Mouse (Mus musculus) liver, embryonic 11.5 days (tissue): ENCODE results near the gene Ascc2. TPM values are rescaled to one million over a fixed set of nuclear protein-coding genes. Genes with fewer than 3 reads are reported as not detected.

Experiments
- ATAC-seq: fragments of 200-750 bp; cut with Nextera tagmentation; replicated peaks from 2 replicates; pipeline ENCODE4 v1.8.0; 2017; ENCODE audit warnings: moderate number of reproducible peaks, mild to moderate bottlenecking, moderate TSS enrichment, moderate library complexity; ENCODE audit not compliant: low FRiP score
- DNase-seq: peaks from one replicate; pipeline ENCODE4 v3.0.0-alpha.2; 2017; ENCODE audit warnings: low spot score
- H3K27ac ChIP-seq: fragments of 300-500 bp; sonication (generic); 2 replicates; pipeline ENCODE4 v1.5.1; 2014; ENCODE audit warnings: mild to moderate bottlenecking, low read depth, low read length, control low read depth
- H3K27me3 ChIP-seq: fragments of 300-500 bp; sonication (generic); replicated peaks from 2 replicates; pipeline ENCODE4 v1.6.1; 2014; ENCODE audit warnings: low read length, mixed read lengths; ENCODE audit not compliant: control insufficient read depth, insufficient read depth
- H3K36me3 ChIP-seq: fragments of 300-500 bp; sonication (generic); 2 replicates; pipeline ENCODE4 v1.6.1; 2014; ENCODE audit warnings: mild to moderate bottlenecking, low read length, moderate library complexity, mixed read lengths; ENCODE audit not compliant: control insufficient read depth, insufficient read depth
- H3K4me1 ChIP-seq: fragments of 300-500 bp; sonication (generic); replicated peaks from 2 replicates; pipeline ENCODE4 v1.6.1; 2014; ENCODE audit warnings: low read length, mixed read lengths; ENCODE audit not compliant: control insufficient read depth, insufficient read depth
- H3K4me2 ChIP-seq: fragments of 300-500 bp; sonication (generic); 2 replicates; pipeline ENCODE4 v1.6.1; 2014; ENCODE audit warnings: mild to moderate bottlenecking, control low read depth, moderate library complexity
- H3K4me3 ChIP-seq: fragments of 300-500 bp; sonication (generic); 2 replicates; pipeline ENCODE4 v1.5.1; 2014; ENCODE audit warnings: low read depth, low read length, control low read depth
- H3K9ac ChIP-seq: fragments of 300-500 bp; sonication (generic); 2 replicates; pipeline ENCODE4 v1.6.1; 2014; ENCODE audit warnings: low read depth, low read length, control low read depth
- H3K9me3 ChIP-seq: fragments of 300-500 bp; sonication (generic); 2 replicates; pipeline ENCODE4 v1.6.1; 2016; ENCODE audit warnings: low read length, inconsistent platforms, mixed read lengths; ENCODE audit not compliant: control insufficient read depth
- WGBS: fragments of 180-500 bp; shearing (Covaris S2); extraction: QIAGEN DNeasy Blood & Tissue Kit; methylation state at CpG from one replicate; pipeline ENCODE4 v1.1.7; 2014; 5-methylcytosine and 5-hydroxymethylcytosine counted together
- polyA plus RNA-seq: library from polyadenylated mRNA; unstranded; fragments of >200 nt; fragmentation: Nextera tagmentation; extraction: Ambion mirVana; gene quantifications from 2 replicates; pipeline ENCODE4 v1.2.1, GENCODE M21; 2014

Gene Ascc2
- polyA plus RNA-seq, 1 experiment from 2014 or later = 43.0 TPM

DNA sequence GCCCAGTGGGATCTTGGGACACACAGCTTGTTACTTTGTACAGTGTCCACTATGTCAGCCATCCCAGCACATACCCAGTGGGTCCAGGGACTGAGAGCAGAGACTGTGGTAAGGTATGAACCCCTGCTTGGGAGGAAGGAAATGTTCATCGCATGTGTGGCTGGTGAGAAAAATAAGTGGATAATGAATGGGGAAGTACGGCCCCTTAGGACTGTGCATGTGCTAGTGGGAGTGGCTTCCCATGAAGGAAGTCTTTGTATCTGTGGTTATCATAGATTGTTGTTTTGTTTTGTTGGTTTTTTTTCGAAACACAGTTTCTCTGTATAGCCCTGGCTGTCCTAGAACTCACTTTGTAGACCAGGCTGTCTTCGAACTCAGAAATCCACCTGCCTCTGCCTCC lies 77.2 kb downstream of the Ascc2 start:
- Histone ChIP-seq H3K4me2 (no peak overlapping the region), H3K9ac (no peak overlapping the region), H3K36me3 (no peaks in the 10 kb centered on the region), H3K9me3 (no peaks in the 10 kb centered on the region), H3K27ac (no peak overlapping the region), H3K4me3 (no peak overlapping the region), H3K4me1 (no peaks in the 10 kb centered on the region), H3K27me3 (no peaks in the 10 kb centered on the region)
- no peak for DNase-seq
- WGBS = 61% methylated on average over 4 of the region's 4 CpGs
- no peak for ATAC-seq

DNA sequence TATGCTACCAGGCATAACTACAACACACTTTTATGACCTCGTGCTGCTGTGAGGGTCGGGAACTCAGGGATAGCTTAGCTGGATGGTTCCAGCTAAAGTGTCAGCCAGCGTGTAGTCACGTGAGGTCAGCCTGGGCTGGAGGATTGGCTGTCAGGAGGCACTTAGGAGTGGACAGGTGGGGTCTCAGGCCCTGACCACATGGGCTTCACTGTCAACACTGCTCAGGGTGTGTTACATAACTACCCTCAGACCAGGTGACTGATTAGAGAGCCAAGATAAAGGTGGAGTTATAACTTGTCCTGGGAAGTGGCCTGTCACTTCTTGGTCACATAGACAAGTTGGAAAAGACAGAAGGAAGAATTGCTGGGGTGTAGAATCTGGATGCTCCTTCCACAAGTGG lies 78.0 kb downstream of the Ascc2 start:
- no peak overlapping the region for H3K9ac ChIP-seq
- H3K4me2 ChIP-seq = no peak overlapping the region
- H3K4me1 ChIP-seq = no peaks in the 10 kb centered on the region
- ATAC-seq = no peak
- no peaks in the 10 kb centered on the region for H3K9me3 ChIP-seq
- no peak overlapping the region for H3K27ac ChIP-seq
- 86% methylated on average over 4 of the region's 4 CpGs for WGBS
- DNase-seq = no peak
- no peak overlapping the region for H3K4me3 ChIP-seq
- no peaks in the 10 kb centered on the region for H3K27me3 ChIP-seq
- no peaks in the 10 kb centered on the region for H3K36me3 ChIP-seq

DNA sequence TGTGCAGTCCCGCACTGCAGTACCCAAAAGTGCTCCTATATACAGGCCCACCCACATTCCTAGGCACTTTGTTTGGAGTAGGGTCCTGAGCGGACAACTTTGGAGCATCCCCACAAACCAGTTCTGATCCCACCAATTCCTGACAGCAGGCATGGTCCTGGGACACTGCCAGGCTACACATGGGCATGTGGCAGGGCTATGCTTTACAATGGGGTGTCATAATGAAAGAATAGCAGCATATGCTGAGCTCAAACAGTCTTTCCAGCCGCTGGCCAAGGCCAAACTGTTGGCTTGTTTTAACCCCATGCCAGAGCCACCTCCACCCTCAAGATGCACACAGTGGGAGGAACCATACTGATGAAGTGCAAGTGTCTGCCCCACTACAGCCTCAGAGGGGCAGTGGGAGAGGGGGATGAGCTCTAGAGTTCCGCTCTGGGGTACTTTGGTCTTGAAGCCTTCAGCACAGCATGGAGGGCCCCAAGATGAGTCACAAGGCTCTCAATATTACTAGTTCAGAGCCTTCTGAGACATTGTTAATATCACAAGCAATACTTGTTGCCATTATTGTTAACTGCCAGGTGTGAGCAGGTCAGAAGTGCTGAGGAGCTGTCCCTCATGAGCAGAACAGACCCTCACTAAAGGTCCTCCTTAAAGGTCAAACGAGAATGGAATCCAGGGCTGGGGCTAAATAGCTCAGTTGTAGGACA lies 79.1 kb downstream of the Ascc2 start:
- Histone ChIP-seq H3K36me3 (no peaks in the 10 kb centered on the region), H3K4me2 (no peak overlapping the region), H3K4me3 (no peak overlapping the region), H3K9me3 (no peaks in the 10 kb centered on the region), H3K4me1 (no peaks in the 10 kb centered on the region), H3K27ac (no peak overlapping the region), H3K9ac (no peak overlapping the region), H3K27me3 (no peaks in the 10 kb centered on the region)
- DNase-seq (no peak), ATAC-seq (no peak)
- WGBS = 82% methylated on average over 5 of the region's 5 CpGs

DNA sequence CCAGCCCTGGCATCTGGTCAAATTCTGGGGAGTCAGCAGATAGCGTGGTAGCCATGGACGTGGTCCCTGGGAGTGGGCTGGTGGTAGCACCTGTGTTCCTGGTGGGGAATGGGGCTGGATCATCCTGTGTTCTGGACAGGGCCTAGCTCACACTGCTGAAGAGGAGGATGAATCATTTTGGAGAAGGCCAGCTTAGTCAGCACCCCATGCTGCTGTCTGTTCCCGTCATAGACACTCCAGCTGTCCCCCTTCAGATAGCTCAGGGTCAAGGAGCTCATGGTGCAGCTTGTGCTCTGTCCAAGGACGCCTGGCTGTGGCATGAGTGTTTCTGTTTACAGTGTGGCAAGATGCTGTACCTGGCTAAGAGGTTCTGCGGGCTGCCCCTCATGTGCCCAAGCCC lies 81.0 kb downstream of the Ascc2 start:
- 82% methylated on average over 5 of the region's 5 CpGs for WGBS
- no peaks in the 10 kb centered on the region for H3K4me1 ChIP-seq
- no peak overlapping the region for H3K4me3 ChIP-seq
- H3K36me3 ChIP-seq = no peaks in the 10 kb centered on the region
- H3K4me2 ChIP-seq = no peak overlapping the region
- DNase-seq (no peak), ATAC-seq (no peak)
- H3K9me3 ChIP-seq = no peaks in the 10 kb centered on the region
- H3K9ac ChIP-seq = no peak overlapping the region
- no peak overlapping the region for H3K27ac ChIP-seq
- no peaks in the 10 kb centered on the region for H3K27me3 ChIP-seq

DNA sequence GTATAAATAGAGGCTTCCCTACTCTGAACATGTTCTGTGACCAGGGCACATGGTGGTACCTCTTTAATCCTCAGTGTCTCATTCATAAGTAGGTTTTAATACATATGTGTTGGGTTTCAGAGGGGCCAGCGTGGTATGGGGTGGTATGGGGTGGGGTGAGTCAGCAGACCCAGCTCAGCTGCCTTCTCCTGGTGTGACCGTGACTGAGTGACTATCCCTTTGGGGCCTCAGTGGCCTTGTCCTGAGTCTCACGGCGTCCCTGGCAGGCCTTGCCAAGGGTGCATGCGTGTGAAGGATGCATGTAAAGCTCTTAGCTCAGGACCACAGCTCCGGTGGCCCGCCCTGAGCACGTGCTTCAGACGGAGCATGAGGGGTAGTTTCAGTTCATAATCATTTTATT lies 82.4 kb downstream of the Ascc2 start:
- no peaks in the 10 kb centered on the region for H3K27me3 ChIP-seq
- WGBS = 81% methylated on average over 9 of the region's 9 CpGs
- no peaks in the 10 kb centered on the region for H3K9me3 ChIP-seq
- no peak overlapping the region for H3K4me3 ChIP-seq
- H3K9ac ChIP-seq = no peak overlapping the region
- H3K4me2 ChIP-seq = no peak overlapping the region
- no peaks in the 10 kb centered on the region for H3K4me1 ChIP-seq
- H3K27ac ChIP-seq = no peak overlapping the region
- no peaks in the 10 kb centered on the region for H3K36me3 ChIP-seq
- DNase-seq (no peak), ATAC-seq (no peak)

DNA sequence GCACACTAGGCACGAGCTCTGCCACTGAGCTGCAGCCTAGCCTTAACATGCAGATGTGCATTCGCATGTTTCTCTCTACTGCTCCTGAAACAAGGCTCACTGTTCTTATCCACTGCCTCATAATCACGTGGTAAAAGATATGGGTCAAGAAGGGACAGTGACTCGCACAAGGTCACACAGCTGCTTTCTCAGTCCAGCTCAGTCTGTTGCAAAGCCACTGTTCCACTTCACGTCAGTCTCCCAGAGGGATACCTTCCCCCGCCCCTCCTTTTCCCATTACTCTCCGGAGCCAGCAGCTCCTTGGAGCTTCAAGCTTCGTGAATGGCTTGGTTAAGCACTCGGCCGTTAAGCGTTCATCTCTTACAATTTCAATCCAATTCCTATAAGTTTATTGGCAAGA lies 82.8 kb downstream of the Ascc2 start:
- Histone ChIP-seq H3K9me3 (no peaks in the 10 kb centered on the region), H3K9ac (no peak overlapping the region), H3K36me3 (no peaks in the 10 kb centered on the region), H3K4me3 (no peak overlapping the region), H3K4me2 (no peak overlapping the region), H3K27me3 (no peaks in the 10 kb centered on the region), H3K4me1 (no peaks in the 10 kb centered on the region), H3K27ac (no peak overlapping the region)
- no peak for ATAC-seq
- DNase-seq = no peak
- 71% methylated on average over 11 of the region's 11 CpGs for WGBS

DNA sequence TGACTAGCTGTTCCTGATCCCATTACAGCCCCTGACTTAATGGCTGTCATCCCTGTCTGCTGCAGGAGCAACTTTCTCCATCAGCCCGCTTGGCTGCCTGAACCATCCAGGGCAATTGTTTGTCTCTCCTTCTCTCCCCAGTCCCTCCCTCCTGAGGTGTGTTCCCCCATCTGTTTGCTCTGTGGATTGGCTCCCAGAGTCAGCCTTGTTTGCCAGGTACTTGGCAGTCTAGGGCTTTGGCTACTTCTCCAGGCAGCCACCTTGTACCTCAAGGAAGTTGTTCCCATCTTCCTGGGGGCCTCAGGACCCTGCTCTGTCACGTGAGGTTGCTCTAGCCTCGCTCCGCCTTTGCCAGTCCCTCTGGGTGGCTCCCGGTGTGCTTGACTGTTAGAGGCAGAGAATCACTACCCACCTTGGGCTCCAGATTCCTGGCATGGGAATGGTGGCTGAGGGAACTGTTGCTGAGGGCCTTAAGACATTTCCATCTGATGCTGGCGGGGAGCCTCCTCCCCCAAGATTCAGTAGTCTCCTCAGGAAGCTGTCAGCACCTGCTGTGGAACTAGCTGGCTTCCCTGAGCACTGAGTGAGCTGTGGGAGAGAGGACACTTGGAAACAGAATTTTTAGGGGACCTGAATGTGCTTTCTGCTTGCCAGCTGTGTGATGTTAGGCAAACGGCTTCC lies 83.5 kb downstream of the Ascc2 start:
- Histone ChIP-seq H3K27me3 (no peaks in the 10 kb centered on the region), H3K36me3 (no peaks in the 10 kb centered on the region), H3K9ac (no peak overlapping the region), H3K4me2 (no peak overlapping the region), H3K9me3 (no peaks in the 10 kb centered on the region), H3K4me1 (no peaks in the 10 kb centered on the region), H3K27ac (no peak overlapping the region), H3K4me3 (no peak overlapping the region)
- DNase-seq = no peak
- WGBS = 60% methylated on average over 7 of the region's 7 CpGs
- ATAC-seq = no peak

DNA sequence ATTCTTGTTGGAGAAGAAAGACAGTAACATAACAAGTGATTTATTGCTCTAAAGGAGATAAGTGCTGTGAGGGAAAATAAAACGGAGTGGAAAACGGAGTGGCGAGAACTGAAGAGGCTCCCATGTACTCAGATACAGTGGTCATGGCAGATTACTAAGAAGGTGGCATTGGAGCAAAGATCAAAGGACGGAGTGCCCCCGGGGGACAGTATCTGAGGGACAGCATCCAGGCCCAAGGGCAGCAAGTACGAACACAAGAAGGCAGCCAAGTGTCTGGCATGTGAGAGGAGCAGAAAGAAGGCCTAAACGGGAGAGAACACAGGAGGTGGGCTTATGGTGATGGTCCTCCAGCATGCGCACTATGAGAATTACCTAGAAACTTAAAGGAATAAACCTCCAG lies 84.2 kb downstream of the Ascc2 start:
- WGBS = 84% methylated on average over 8 of the region's 8 CpGs
- DNase-seq = no peak
- no peak for ATAC-seq
- H3K4me2 ChIP-seq = no peak overlapping the region
- H3K9me3 ChIP-seq = no peaks in the 10 kb centered on the region
- no peak overlapping the region for H3K4me3 ChIP-seq
- H3K27me3 ChIP-seq = no peaks in the 10 kb centered on the region
- no peak overlapping the region for H3K9ac ChIP-seq
- H3K4me1 ChIP-seq = no peaks in the 10 kb centered on the region
- no peaks in the 10 kb centered on the region for H3K36me3 ChIP-seq
- H3K27ac ChIP-seq = no peak overlapping the region

DNA sequence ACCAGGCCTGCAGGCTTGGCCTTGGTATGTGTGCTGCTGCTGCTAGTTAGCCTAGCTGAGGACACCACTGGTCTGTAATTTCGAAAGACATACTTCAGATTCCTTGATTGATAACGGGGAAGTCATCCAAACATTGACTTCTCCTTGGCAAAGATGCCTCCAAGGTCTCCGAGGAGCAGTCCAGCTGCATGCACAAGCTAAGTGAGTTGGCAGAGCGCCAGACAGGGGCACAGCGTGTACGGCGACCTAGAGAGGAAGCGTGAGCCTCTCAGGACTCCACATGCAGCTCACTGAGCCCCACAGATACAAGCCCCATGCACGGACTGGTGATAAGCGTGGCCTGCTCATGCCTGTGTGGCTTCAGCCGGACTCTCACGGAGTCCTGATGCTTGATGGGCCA lies 92.1 kb downstream of the Ascc2 start:
- Histone ChIP-seq H3K36me3 (no peaks in the 10 kb centered on the region), H3K9me3 (no peaks in the 10 kb centered on the region), H3K27me3 (no peaks in the 10 kb centered on the region), H3K4me1 (no peaks in the 10 kb centered on the region), H3K9ac (no peak overlapping the region), H3K27ac (no peak overlapping the region), H3K4me2 (no peak overlapping the region), H3K4me3 (no peak overlapping the region)
- 67% methylated on average over 12 of the region's 12 CpGs for WGBS
- no peak for DNase-seq
- ATAC-seq = no peak
